Mouse (Mus musculus) midbrain, embryonic 15.5 days (tissue): ENCODE results near the gene Dnaja4. TPM values are rescaled to one million over a fixed set of nuclear protein-coding genes. Genes with fewer than 3 reads are reported as not detected.

Source experiments
- ATAC-seq: fragments of 200-750 bp; cut with Nextera tagmentation; replicated peaks from 2 replicates; pipeline ENCODE4 v1.8.0; 2017; ENCODE audit warnings: moderate TSS enrichment
- H3K27ac ChIP-seq: fragments of 300-500 bp; sonication (generic); 2 replicates; pipeline ENCODE4 v1.5.1; 2015; ENCODE audit warnings: mild to moderate bottlenecking, inconsistent platforms
- H3K27me3 ChIP-seq: fragments of 300-500 bp; sonication (generic); replicated peaks from 2 replicates; pipeline ENCODE4 v1.6.1; 2015; ENCODE audit warnings: inconsistent platforms
- H3K36me3 ChIP-seq: fragments of 300-500 bp; sonication (generic); replicated peaks from 2 replicates; pipeline ENCODE4 v1.6.1; 2015; ENCODE audit warnings: inconsistent platforms
- H3K4me1 ChIP-seq: fragments of 300-500 bp; sonication (generic); 2 replicates; pipeline ENCODE4 v1.6.1; 2015; ENCODE audit warnings: inconsistent platforms
- H3K4me2 ChIP-seq: fragments of 300-500 bp; sonication (generic); 2 replicates; pipeline ENCODE4 v1.6.1; 2015; ENCODE audit warnings: inconsistent platforms, mild to moderate bottlenecking, moderate library complexity
- H3K4me3 ChIP-seq: fragments of 300-500 bp; sonication (generic); 2 replicates; pipeline ENCODE4 v1.5.1; 2015; ENCODE audit warnings: mild to moderate bottlenecking, inconsistent platforms
- H3K9ac ChIP-seq: fragments of 300-500 bp; sonication (generic); 2 replicates; pipeline ENCODE4 v1.6.1; 2015; ENCODE audit warnings: mild to moderate bottlenecking, inconsistent platforms
- H3K9me3 ChIP-seq: fragments of 300-500 bp; sonication (generic); 2 replicates; pipeline ENCODE4 v1.6.1; 2016; ENCODE audit warnings: inconsistent platforms
- WGBS: fragments of 180-500 bp; shearing (Covaris S2); methylation state at CpG from one replicate; pipeline ENCODE4 v1.1.7; 2015; ENCODE audit warnings: mixed read lengths; 5-methylcytosine and 5-hydroxymethylcytosine counted together
- polyA plus RNA-seq: library from polyadenylated mRNA; unstranded; fragments of >200 nt; fragmentation: Nextera tagmentation; extraction: Ambion mirVana; gene quantifications from 2 replicates; pipeline ENCODE4 v1.2.1, GENCODE M21; 2015

Dnaja4 gene
- polyA plus RNA-seq, 1 experiment from 2014 or later, result 7.2 TPM

GRCm38 (mm10) chr9:54734639-54735252 is 36.1 kb downstream of the Dnaja4 start:
- no peaks in the 10 kb centered on the region for H3K9me3 ChIP-seq
- 0 out of 2 replicates have a peak, but pooled peaks cover 2% of the 10 kb centered on the region for H3K36me3 ChIP-seq
- H3K27ac ChIP-seq, result peak overlapping the region; percentile 68
- peak overlapping the region; percentile 82 for H3K4me2 ChIP-seq
- H3K27me3 ChIP-seq, result no peaks in the 10 kb centered on the region
- ATAC-seq, result 0 out of 2 replicates have a peak, but pooled peaks have one; percentile 17
- peak overlapping the region; percentile 71 for H3K9ac ChIP-seq
- peak overlapping the region; percentile 87 for H3K4me3 ChIP-seq
- 22% methylated on average over 11 of the region's 11 CpGs for WGBS
- H3K4me1 ChIP-seq, result peaks cover 16% of the 10 kb centered on the region

GRCm38 (mm10) chr9:54736284-54736701 is 37.6 kb downstream of the Dnaja4 start:
- Histone ChIP-seq H3K27ac (no peak overlapping the region), H3K4me2 (no peak overlapping the region), H3K4me3 (no peak overlapping the region), H3K36me3 (no peaks in the 10 kb centered on the region), H3K9ac (no peak overlapping the region), H3K27me3 (no peaks in the 10 kb centered on the region), H3K9me3 (no peaks in the 10 kb centered on the region), H3K4me1 (peaks cover 16% of the 10 kb centered on the region)
- no peak for ATAC-seq
- 22% methylated on average over 9 of the region's 9 CpGs for WGBS

GRCm38 (mm10) chr9:54738376-54738775 is 39.7 kb downstream of the Dnaja4 start:
- H3K27me3 ChIP-seq, result no peaks in the 10 kb centered on the region
- H3K9me3 ChIP-seq, result no peaks in the 10 kb centered on the region
- H3K36me3 ChIP-seq, result no peaks in the 10 kb centered on the region
- 30% methylated on average over 3 of the region's 3 CpGs for WGBS
- no peak overlapping the region for H3K4me3 ChIP-seq
- no peak overlapping the region for H3K9ac ChIP-seq
- no peak overlapping the region for H3K27ac ChIP-seq
- H3K4me2 ChIP-seq, result no peak overlapping the region
- ATAC-seq, result no peak
- peaks cover 6% of the 10 kb centered on the region for H3K4me1 ChIP-seq

GRCm38 (mm10) chr9:54743891-54744290 is 45.2 kb downstream of the Dnaja4 start:
- H3K36me3 ChIP-seq, result no peaks in the 10 kb centered on the region
- no peak overlapping the region for H3K4me3 ChIP-seq
- no peak overlapping the region for H3K9ac ChIP-seq
- no peaks in the 10 kb centered on the region for H3K9me3 ChIP-seq
- ATAC-seq, result no peak
- WGBS, result 91% methylated on average over 4 of the region's 4 CpGs
- no peak overlapping the region for H3K4me2 ChIP-seq
- no peaks in the 10 kb centered on the region for H3K4me1 ChIP-seq
- no peaks in the 10 kb centered on the region for H3K27me3 ChIP-seq
- no peak overlapping the region for H3K27ac ChIP-seq

- ATAC-seq, result no peak
- 45% methylated on average over 13 of the region's 13 CpGs for WGBS
- Histone ChIP-seq H3K9ac (no peak overlapping the region), H3K4me1 (no peaks in the 10 kb centered on the region), H3K4me3 (no peak overlapping the region), H3K9me3 (no peaks in the 10 kb centered on the region), H3K4me2 (no peak overlapping the region), H3K27ac (no peak overlapping the region), H3K27me3 (no peaks in the 10 kb centered on the region), H3K36me3 (no peaks in the 10 kb centered on the region)
Measured at GRCm38 (mm10) chr9:54745740-54746370, 47.2 kb downstream of the Dnaja4 start.

- H3K27me3 ChIP-seq, result no peaks in the 10 kb centered on the region
- H3K9me3 ChIP-seq, result no peaks in the 10 kb centered on the region
- WGBS, result 87% methylated on average over 7 of the region's 7 CpGs
- no peaks in the 10 kb centered on the region for H3K36me3 ChIP-seq
- H3K27ac ChIP-seq, result no peak overlapping the region
- H3K4me2 ChIP-seq, result no peak overlapping the region
- peaks cover 8% of the 10 kb centered on the region; the same call in 1 of the 2 replicates for H3K4me1 ChIP-seq
- no peak overlapping the region for H3K9ac ChIP-seq
- no peak overlapping the region for H3K4me3 ChIP-seq
- no peak for ATAC-seq
Measured at GRCm38 (mm10) chr9:54750215-54750981, 51.7 kb downstream of the Dnaja4 start.

- no peaks in the 10 kb centered on the region for H3K36me3 ChIP-seq
- H3K27ac ChIP-seq, result no peak overlapping the region
- H3K4me2 ChIP-seq, result no peak overlapping the region
- no peaks in the 10 kb centered on the region for H3K9me3 ChIP-seq
- no peak for ATAC-seq
- H3K4me1 ChIP-seq, result peaks cover 8% of the 10 kb centered on the region; the same call in 1 of the 2 replicates
- no peaks in the 10 kb centered on the region for H3K27me3 ChIP-seq
- H3K4me3 ChIP-seq, result no peak overlapping the region
- H3K9ac ChIP-seq, result no peak overlapping the region
- WGBS, result 80% methylated on average over 2 of the region's 2 CpGs
Measured at GRCm38 (mm10) chr9:54751684-54752083, 53.0 kb downstream of the Dnaja4 start.

- H3K4me3 ChIP-seq, result no peak overlapping the region
- no peaks in the 10 kb centered on the region for H3K36me3 ChIP-seq
- WGBS, result 24% methylated on average over 21 of the region's 21 CpGs
- no peak overlapping the region for H3K4me2 ChIP-seq
- H3K27me3 ChIP-seq, result no peaks in the 10 kb centered on the region
- no peak overlapping the region for H3K9ac ChIP-seq
- no peaks in the 10 kb centered on the region for H3K9me3 ChIP-seq
- peak; percentile 63 for ATAC-seq
- H3K4me1 ChIP-seq, result peaks cover 8% of the 10 kb centered on the region; the same call in 1 of the 2 replicates
- H3K27ac ChIP-seq, result no peak overlapping the region
Measured at GRCm38 (mm10) chr9:54752201-54752943, 53.7 kb downstream of the Dnaja4 start.

- Histone ChIP-seq H3K4me3 (no peak overlapping the region), H3K9me3 (no peaks in the 10 kb centered on the region), H3K4me1 (peaks cover 8% of the 10 kb centered on the region; the same call in 1 of the 2 replicates), H3K9ac (no peak overlapping the region), H3K4me2 (no peak overlapping the region), H3K36me3 (no peaks in the 10 kb centered on the region), H3K27me3 (no peaks in the 10 kb centered on the region), H3K27ac (no peak overlapping the region)
- ATAC-seq, result no peak; the same call in 1 of the 2 replicates
- WGBS, result 57% methylated on average over 11 of the region's 11 CpGs
Measured at GRCm38 (mm10) chr9:54752944-54753295, 54.2 kb downstream of the Dnaja4 start.

GRCm38 (mm10) chr9:54759592-54759991 is 60.9 kb downstream of the Dnaja4 start:
- H3K27ac ChIP-seq, result no peak overlapping the region
- peaks cover 23% of the 10 kb centered on the region for H3K27me3 ChIP-seq
- no peak overlapping the region for H3K4me2 ChIP-seq
- H3K9me3 ChIP-seq, result no peaks in the 10 kb centered on the region
- no peaks in the 10 kb centered on the region for H3K36me3 ChIP-seq
- H3K4me3 ChIP-seq, result no peak overlapping the region
- no peak for ATAC-seq
- no peak overlapping the region for H3K9ac ChIP-seq
- 6% methylated on average over 6 of the region's 6 CpGs for WGBS
- H3K4me1 ChIP-seq, result peaks cover 5% of the 10 kb centered on the region

- peaks cover 45% of the 10 kb centered on the region for H3K27me3 ChIP-seq
- 15% methylated on average over 12 of the region's 12 CpGs for WGBS
- no peak overlapping the region for H3K27ac ChIP-seq
- H3K9me3 ChIP-seq, result no peaks in the 10 kb centered on the region
- H3K4me3 ChIP-seq, result no peak overlapping the region
- peak overlapping the region; percentile 65 for H3K4me2 ChIP-seq
- ATAC-seq, result no peak
- peaks cover 23% of the 10 kb centered on the region for H3K4me1 ChIP-seq
- H3K36me3 ChIP-seq, result no peaks in the 10 kb centered on the region
- no peak overlapping the region for H3K9ac ChIP-seq
Measured at GRCm38 (mm10) chr9:54764091-54764490, 65.4 kb downstream of the Dnaja4 start.
